Mouse (Mus musculus): ENCODE results near the gene Txk. TPM values are rescaled to one million over a fixed set of nuclear protein-coding genes. Genes with fewer than 3 reads are reported as not detected.

Txk gene
- polyA plus RNA-seq, 1 experiment from 2014 or later: 64.1 TPM

DNA sequence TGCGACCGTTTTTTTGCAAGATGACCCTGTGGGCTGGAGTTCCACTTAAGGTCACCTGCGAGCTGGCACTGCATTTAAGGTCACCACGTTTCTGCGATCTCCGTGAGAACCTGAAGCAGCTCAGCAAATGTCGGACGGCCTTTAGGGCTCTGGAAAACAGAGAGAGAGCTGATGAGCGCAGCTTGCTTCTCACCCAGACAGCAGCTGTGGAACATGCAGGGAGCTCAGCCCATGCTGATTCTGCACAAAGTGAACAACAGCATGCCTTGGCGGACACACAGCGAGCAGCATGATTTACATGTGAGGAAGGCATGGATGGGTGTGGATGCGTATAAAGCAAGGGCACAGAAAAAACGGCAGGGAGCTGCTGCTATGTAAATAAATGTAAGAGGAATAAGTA, 56.1 kb downstream of the Txk start:
- DNase-seq (ENCODE audit: low spot score): no peak

- no peak for DNase-seq (ENCODE audit: low spot score)
These were observed 57.9 kb downstream of the Txk start for GRCm38 (mm10) chr5:72694684-72695083.

GRCm38 (mm10) chr5:72690516-72690915, 62.1 kb downstream of the Txk start:
- no peak for DNase-seq (ENCODE audit: low spot score)

GRCm38 (mm10) chr5:72689556-72689955, 63.0 kb downstream of the Txk start:
- no peak for DNase-seq (ENCODE audit: low spot score)

DNA sequence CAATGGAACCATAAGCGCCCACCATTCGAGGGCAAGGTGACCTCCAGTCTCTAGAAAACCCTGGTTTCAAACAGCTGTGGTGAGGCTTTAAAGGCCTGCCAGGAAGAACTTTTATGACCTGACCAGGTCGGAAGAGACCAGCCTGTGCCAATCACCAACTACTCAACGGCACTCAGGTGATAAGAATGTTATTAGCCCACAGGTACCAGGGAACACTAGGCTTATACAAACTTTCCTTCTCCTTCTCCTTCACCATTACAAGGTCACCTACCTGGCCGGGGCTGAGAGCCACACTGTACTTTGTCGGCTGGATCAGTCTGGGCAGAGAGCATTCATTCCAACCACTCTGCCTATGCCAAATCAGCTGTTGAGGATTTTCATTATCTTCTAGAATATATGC, 71.1 kb downstream of the Txk start:
- no peak for DNase-seq (ENCODE audit: low spot score)

- no peak for DNase-seq (ENCODE audit: low spot score)
These were observed 77.5 kb downstream of the Txk start for GRCm38 (mm10) chr5:72674994-72675542.

DNA sequence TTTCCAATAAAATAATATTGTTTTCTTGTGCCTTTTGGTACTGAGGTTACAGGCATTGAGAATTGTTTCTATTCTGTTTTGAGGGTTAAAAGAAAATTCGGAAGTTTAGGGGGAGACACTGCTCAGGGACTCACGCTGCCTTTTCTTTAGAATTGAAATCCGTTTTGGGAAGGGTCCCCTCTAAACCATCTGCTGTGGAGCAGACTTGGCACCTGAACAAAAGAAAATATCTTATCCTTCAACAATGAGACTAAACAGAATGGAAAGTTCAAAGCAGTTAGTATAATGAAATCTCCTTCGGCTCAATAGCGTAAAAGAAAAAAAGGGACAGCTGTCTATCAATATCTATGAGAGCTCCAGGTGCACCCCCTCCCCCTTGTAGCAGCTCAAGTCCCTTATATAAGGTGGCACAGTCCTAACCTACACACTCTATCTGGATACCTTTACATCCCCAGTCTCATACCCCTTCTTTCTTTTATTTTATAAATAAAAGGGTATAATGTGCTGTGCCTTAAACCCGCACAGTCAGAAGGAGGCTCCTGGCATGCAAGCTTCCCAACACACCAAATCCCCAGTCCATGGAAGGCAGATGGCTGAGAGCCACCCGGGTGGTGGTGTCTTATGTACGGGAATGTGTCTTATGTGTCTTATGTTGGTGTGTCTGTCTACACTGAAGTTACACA, 81.4 kb downstream of the Txk start:
- no peak for DNase-seq (ENCODE audit: low spot score)

DNA sequence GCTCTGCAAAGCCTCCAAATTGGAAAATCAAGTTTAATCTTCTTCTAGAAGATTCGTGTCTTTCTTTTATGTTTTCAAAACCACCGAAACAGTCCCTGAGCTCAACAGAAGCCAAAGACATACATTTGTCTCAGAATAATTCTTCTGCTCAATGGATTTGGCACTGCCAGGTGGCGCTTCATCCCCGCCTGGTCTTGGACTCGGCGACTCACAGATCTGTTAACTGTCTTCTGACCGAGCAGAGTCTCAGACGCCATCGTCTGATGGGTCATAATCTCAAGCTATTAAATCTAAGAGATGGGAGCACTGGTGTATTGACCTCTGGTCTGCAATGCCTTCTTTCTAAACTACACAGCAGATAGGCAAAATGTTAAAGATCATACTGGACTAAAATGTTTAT, 84.2 kb downstream of the Txk start:
- DNase-seq (ENCODE audit: low spot score): no peak

DNA sequence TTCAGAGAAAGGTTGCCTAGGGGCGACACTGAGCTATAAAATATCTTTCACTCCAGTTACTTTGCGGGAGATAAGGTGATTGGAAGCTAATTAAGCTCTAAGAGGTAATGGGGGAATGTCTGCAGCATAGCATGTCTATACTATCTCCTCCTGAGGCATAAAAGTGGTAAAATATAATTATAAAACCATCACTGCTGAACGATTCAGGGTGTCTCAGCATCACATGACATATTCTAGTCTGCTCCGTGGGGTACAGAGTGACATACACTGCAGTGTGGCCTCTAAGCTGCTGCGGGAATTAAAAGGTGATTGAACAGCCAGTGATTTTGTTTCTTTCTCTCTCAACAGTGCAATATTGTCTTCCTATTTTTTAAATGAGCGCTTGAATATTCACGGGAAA, 86.1 kb downstream of the Txk start:
- DNase-seq (ENCODE audit: low spot score): no peak

GRCm38 (mm10) chr5:72665281-72665680, 87.3 kb downstream of the Txk start:
- DNase-seq (ENCODE audit: low spot score): peak; percentile 75

DNA sequence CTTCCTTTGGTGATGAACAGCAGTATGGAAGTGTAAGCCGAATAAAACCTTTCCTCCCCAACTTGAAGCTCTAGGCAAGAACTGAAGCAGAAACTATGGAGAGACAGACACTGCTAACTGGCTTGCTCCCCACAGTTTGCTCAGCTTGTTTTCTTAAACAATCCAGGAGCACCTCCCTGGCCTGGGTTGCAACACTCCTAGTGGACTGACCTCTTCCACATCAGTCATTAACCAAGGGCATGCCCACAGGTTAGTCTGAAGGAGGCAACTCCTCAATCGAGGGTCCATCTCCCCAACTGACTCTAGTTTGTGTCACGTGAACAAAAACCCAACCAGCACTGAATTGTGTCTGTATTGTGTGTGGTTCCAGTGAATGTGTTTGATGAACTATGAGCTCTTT, 87.7 kb downstream of the Txk start:
- DNase-seq (ENCODE audit: low spot score): no peak

DNA sequence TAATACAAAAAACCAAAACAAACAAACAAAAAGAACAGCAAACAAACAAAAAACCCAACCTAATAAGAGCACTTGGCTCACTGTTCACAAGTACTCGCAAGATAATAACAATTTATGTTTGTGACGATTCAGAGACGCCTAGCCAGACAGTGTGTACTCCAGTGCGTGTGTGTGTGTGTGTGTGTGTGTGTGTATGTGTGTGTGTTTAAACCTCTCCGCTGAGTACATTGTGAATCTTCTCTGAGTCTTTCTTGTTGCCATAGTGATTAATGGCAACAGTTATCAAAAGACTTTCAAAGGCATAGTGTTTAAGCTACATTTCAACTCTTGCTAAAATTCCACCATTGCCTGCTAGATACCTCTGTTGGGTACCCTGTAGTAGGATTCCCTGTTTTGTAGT, 88.5 kb downstream of the Txk start:
- DNase-seq (ENCODE audit: low spot score): no peak

DNA sequence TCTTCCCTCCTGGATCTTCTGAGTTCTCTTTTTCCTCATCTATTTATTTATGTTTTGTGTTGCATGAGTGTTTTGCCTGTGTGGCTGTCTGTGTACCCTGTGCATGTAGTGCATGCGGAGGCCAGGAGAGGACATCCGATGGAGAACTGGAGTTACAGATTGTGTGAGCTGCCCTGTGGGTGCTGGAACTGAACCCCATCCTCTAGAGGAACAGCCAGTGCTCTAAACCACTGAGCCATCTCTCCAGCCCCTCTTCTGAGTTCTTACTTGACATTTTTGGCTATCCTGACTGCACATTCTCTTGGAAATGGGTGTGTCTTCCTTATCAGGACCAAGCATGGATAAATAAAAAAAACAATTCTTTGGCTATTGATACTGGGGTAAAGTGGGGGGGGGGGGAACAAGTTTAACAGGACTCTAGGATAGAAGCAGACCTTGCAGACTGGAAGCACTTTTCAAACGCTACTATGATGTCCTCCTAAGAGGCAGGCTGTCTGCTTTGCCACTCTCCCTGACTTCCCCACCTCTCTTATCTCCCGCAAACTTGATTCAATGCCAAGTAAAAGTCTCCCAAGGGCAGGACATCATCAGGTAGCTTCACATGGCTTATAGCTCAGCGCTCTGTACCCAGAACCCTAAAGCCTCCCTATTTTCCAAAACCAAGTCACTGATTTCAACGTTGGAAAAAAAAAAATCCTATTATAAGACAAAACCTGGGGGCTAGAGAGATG, 91.4 kb downstream of the Txk start:
- DNase-seq (ENCODE audit: low spot score): no peak

DNA sequence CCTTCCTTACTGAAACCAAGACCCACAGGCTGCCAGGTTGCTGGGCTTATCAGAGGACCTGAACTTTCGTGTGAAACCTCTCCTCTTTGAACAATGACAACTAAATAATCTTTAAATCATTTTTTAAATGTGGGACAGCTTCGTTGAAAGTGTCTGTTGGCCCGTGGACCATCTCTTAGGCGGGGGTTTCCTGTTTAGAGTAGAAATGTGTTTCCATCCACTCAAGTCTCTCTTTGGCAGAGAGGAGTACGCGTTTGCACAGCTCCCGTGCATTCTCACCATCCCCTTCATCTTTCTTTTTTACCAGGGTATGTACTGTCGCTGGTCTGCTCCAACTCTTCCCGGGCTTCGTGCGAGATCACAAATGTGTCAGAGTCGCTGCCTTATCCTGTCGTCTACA, 94.2 kb downstream of the Txk start:
- no peak for DNase-seq (ENCODE audit: low spot score)

DNA sequence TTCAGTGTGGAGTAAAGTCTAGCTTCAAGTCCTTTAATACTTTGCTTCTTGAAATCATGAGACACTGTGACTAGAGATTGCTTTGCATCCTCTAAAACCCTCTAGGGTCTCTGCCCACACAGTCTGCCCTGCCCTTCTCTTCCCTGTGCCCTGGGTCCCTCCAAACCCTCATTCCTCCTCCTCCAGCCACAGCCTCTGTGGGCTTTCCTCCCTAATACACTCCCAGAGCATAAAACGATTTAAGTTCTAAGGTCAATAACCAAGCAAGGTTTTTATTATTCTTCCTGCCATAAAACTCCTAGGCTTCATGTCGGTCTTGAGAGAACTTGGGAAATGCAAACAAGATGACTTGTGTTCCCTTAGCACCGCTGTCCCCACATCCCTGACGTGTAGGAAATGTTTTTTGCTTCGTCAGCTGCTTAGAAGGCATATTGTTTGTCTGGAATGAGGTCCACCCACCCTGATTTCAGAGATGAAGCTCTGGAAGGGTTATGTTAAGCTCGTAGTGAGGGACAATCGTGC, 96.2 kb downstream of the Txk start:
- DNase-seq (ENCODE audit: low spot score): no peak

DNA sequence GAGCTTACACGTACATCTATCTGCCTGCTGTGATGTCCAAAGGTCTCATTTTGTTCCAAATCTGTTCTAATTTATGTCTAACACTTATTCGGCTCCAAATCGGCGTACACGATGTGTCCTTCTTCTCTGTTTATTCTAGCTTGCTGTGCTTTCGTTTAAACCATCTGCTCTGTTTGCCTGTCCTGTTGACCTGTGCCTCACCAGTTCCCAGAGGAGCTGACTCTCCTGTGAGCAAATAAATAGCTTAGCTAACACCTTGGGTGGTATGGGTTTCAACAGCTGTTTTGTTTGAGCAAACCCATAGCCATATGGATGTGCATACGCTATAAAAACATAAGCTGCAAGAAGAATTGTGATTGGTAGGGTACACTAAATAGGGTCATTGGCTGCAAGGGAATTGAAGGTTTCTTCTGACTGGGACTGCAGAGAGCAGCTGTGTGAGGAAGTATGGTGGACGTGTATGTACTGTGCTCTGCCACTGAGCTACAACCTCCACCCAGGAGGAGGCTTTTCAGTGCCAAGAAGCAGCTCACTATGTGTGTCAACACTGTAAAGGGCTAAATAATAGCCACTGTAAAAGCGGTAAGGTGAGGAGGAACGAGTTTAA, 99.4 kb downstream of the Txk start:
- no peak for DNase-seq (ENCODE audit: low spot score)

GRCm38 (mm10) chr5:72648987-72649735, 103.4 kb downstream of the Txk start:
- DNase-seq (ENCODE audit: low spot score): no peak

GRCm38 (mm10) chr5:72647958-72648595, 104.5 kb downstream of the Txk start:
- DNase-seq (ENCODE audit: low spot score): no peak

- DNase-seq (ENCODE audit: low spot score): peak; percentile 93
These were observed 105.1 kb downstream of the Txk start, which contains the start of gene Nipal1 for GRCm38 (mm10) chr5:72647418-72647907. Gene Nipal1 (plus strand): TSS chr5:72647795.

- peak; percentile 9 for DNase-seq (ENCODE audit: low spot score)
These were observed 105.6 kb downstream of the Txk start for GRCm38 (mm10) chr5:72646996-72647395.

- DNase-seq (ENCODE audit: low spot score): peak; percentile 80
These were observed 106.4 kb downstream of the Txk start for GRCm38 (mm10) chr5:72646131-72646530.

All from thymus, postnatal 0 days (tissue).